Mouse (Mus musculus) heart, postnatal 0 days (tissue): Measurements from ENCODE around the gene Zfp652.

Experiments
- CTCF ChIP-seq: IDR thresholded peaks from 2 replicates; pipeline ENCODE4 v1.5.1; 2016; ENCODE audit warnings: antibody characterized with exemption, control low read depth, low read depth
- EP300 ChIP-seq: IDR thresholded peaks from 2 replicates; pipeline ENCODE4 v1.6.1; 2016; ENCODE audit warnings: antibody characterized with exemption, low read depth

DNA sequence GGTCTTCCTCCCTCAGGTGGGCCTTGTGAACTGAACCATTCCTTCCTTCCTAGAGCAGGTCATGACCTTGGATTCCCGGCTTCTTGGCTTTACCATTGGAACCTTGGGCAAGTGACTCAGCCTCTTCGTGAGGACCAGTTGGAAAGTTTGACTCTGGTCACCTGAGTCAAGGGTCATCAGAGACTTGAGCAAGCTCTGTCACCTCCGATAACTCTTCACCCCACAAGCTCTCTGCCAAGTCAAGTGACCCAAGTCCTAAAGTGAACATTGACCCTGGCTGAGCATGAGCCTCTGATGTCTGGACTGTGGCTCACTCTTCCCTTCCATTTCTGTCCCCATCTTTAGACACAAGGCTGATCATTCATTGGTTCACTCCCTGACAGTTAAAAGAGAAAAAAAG is 109.0 kb downstream of the Zfp652 start:
- TF ChIP-seq EP300 (no peak), CTCF (no peak)
